Mouse (Mus musculus) CH12.LX (cell line): ENCODE results near the gene Csrp1. TPM values are rescaled to one million over a fixed set of nuclear protein-coding genes. Genes with fewer than 3 reads are reported as not detected.

ENCODE experiments used
- DNase-seq: peaks from one replicate; pipeline ENCODE4 v3.0.0-alpha.2; 2013; ENCODE audit errors: extremely low read depth
- H3K27ac ChIP-seq: 2 replicates; pipeline ENCODE4 v1.5.1; 2012; ENCODE audit warnings: low read depth, mild to moderate bottlenecking, control low read depth, moderate library complexity; ENCODE audit not compliant: insufficient read depth
- H3K27me3 ChIP-seq: replicated peaks from 2 replicates; pipeline ENCODE3; 2012; ENCODE audit warnings: inconsistent platforms
- H3K36me3 ChIP-seq, 2 experiments: replicated peaks in 1 of 2; 2 replicates each; pipeline versions ENCODE3 to v1.6.1; 2012; ENCODE audit warnings: inconsistent platforms in 1 of 2, low read length in 1 of 2, mild to moderate bottlenecking in 1 of 2, mixed read lengths in 1 of 2, moderate library complexity in 1 of 2; ENCODE audit not compliant: control insufficient read depth in 1 of 2, insufficient read depth in 1 of 2
- H3K4me1 ChIP-seq, 2 experiments: 2 replicates each; pipeline ENCODE4 v1.6.1; 2012; ENCODE audit warnings: inconsistent platforms in 1 of 2, moderate library complexity in 1 of 2; ENCODE audit not compliant: insufficient read depth in 2 of 2, control insufficient read depth in 1 of 2
- H3K4me2 ChIP-seq: 2 replicates; pipeline ENCODE4 v1.6.1; 2012; ENCODE audit warnings: low read depth, mild to moderate bottlenecking, control low read depth; ENCODE audit not compliant: poor library complexity, insufficient read depth, severe bottlenecking
- H3K4me3 ChIP-seq, 3 experiments: fragments of 150-350 bp in 1 of 3; sonication (generic) in 1 of 3; replicated peaks in 1 of 3; 2 replicates each; pipeline versions ENCODE3 to v1.5.1; 2011 to 2012; ENCODE audit warnings: low read depth in 2 of 3, low read length in 2 of 3, mild to moderate bottlenecking in 2 of 3, moderate library complexity in 2 of 3, control low read depth in 1 of 3, improper control_type of control experiment in 1 of 3, inconsistent platforms in 1 of 3, mixed read lengths in 1 of 3; ENCODE audit not compliant: poor library complexity in 1 of 3
- H3K79me2 ChIP-seq: replicated peaks from 2 replicates; pipeline ENCODE4 v1.6.1; 2012; ENCODE audit warnings: mild to moderate bottlenecking, moderate library complexity; ENCODE audit not compliant: control insufficient read depth, poor library complexity, insufficient read depth, severe bottlenecking; ENCODE audit errors: extremely low read depth
- H3K9ac ChIP-seq: 2 replicates; pipeline ENCODE4 v1.6.1; 2012; ENCODE audit warnings: low read depth, mild to moderate bottlenecking, control low read depth, moderate library complexity; ENCODE audit not compliant: insufficient read depth
- H3K9me3 ChIP-seq: replicated peaks from 2 replicates; pipeline ENCODE3; 2012; ENCODE audit warnings: low read length, inconsistent platforms, mixed read lengths
- BHLHE40 ChIP-seq: IDR thresholded peaks from 2 replicates; pipeline ENCODE4 v1.6.1; 2011; ENCODE audit warnings: mild to moderate bottlenecking, low read depth, low read length, improper control_type of control experiment
- CHD2 ChIP-seq: IDR thresholded peaks from 2 replicates; pipeline ENCODE4 v1.6.1; 2011; ENCODE audit warnings: low read length, improper control_type of control experiment
- CTCF ChIP-seq, 2 experiments: IDR thresholded peaks in 1 of 2; conservative IDR thresholded peaks in 1 of 2; 2 replicates each; pipeline ENCODE4 v1.5.1; 2011 to 2012; ENCODE audit warnings: low read depth in 2 of 2, low read length in 2 of 2, improper control_type of control experiment in 1 of 2, inconsistent platforms in 1 of 2, mild to moderate bottlenecking in 1 of 2, moderate library complexity in 1 of 2
- EP300 ChIP-seq: IDR thresholded peaks from 2 replicates; pipeline ENCODE4 v1.6.1; 2011; ENCODE audit warnings: low read length, improper control_type of control experiment
- ETS1 ChIP-seq: conservative IDR thresholded peaks from 2 replicates; pipeline ENCODE4 v1.6.1; 2012; ENCODE audit warnings: low read depth, mild to moderate bottlenecking, inconsistent platforms, low read length, improper control_type of control experiment, moderate library complexity
- GABPA ChIP-seq: IDR thresholded peaks from 2 replicates; pipeline ENCODE4 v1.6.1; 2012; ENCODE audit warnings: low read depth, low read length, improper control_type of control experiment, inconsistent platforms; ENCODE audit not compliant: insufficient replicate concordance
- HCFC1 ChIP-seq: IDR thresholded peaks from 2 replicates; pipeline ENCODE4 v1.6.1; 2012; ENCODE audit warnings: low read depth, mild to moderate bottlenecking, inconsistent platforms, low read length, improper control_type of control experiment
- JUN ChIP-seq: IDR thresholded peaks from 2 replicates; pipeline ENCODE4 v1.6.1; 2011; ENCODE audit warnings: low read depth, mild to moderate bottlenecking, low read length, improper control_type of control experiment, moderate library complexity; ENCODE audit not compliant: insufficient read depth
- JUND ChIP-seq: conservative IDR thresholded peaks from 2 replicates; pipeline ENCODE4 v1.6.1; 2011; ENCODE audit warnings: low read depth, low read length, improper control_type of control experiment
- KAT2A ChIP-seq: IDR thresholded peaks from 2 replicates; pipeline ENCODE4 v1.6.1; 2012; ENCODE audit warnings: low read length, improper control_type of control experiment, inconsistent platforms; ENCODE audit not compliant: insufficient replicate concordance
- MAFK ChIP-seq: IDR thresholded peaks from 2 replicates; pipeline ENCODE4 v1.6.1; 2011; ENCODE audit warnings: low read length, improper control_type of control experiment; ENCODE audit not compliant: insufficient replicate concordance
- MAX ChIP-seq: IDR thresholded peaks from 2 replicates; pipeline ENCODE4 v1.6.1; 2011; ENCODE audit warnings: low read length, improper control_type of control experiment
- MAZ ChIP-seq: IDR thresholded peaks from 2 replicates; pipeline ENCODE4 v1.6.1; 2012; ENCODE audit warnings: low read depth, mild to moderate bottlenecking, inconsistent platforms, low read length, improper control_type of control experiment, moderate library complexity
- MXI1 ChIP-seq: IDR thresholded peaks from 2 replicates; pipeline ENCODE4 v1.6.1; 2011; ENCODE audit warnings: mild to moderate bottlenecking, low read depth, low read length, improper control_type of control experiment
- MYC ChIP-seq: IDR thresholded peaks from 2 replicates; pipeline ENCODE4 v1.6.1; 2011; ENCODE audit warnings: low read depth, mild to moderate bottlenecking, improper control_type of control experiment, low read length
- NRF1 ChIP-seq: IDR thresholded peaks from 2 replicates; pipeline ENCODE4 v1.6.1; 2014; ENCODE audit warnings: low read depth, mild to moderate bottlenecking, inconsistent platforms, low read length, improper control_type of control experiment, moderate library complexity
- PAX5 ChIP-seq: IDR thresholded peaks from 2 replicates; pipeline ENCODE4 v1.6.1; 2012; ENCODE audit warnings: low read length, inconsistent platforms, mixed read lengths
- POLR2AphosphoS2 ChIP-seq: IDR thresholded peaks from 2 replicates; pipeline ENCODE4 v1.6.1; 2011; ENCODE audit warnings: low read depth, low read length, improper control_type of control experiment
- RCOR1 ChIP-seq: conservative IDR thresholded peaks from 2 replicates; pipeline ENCODE4 v1.6.1; 2012; ENCODE audit warnings: low read depth, mild to moderate bottlenecking, inconsistent platforms, low read length, improper control_type of control experiment
- SMC3 ChIP-seq: IDR thresholded peaks from 2 replicates; pipeline ENCODE4 v1.6.1; 2011; ENCODE audit warnings: low read depth, low read length, improper control_type of control experiment
- TCF12 ChIP-seq: IDR thresholded peaks from 2 replicates; pipeline ENCODE4 v1.6.1; 2014; ENCODE audit warnings: low read depth, mild to moderate bottlenecking, inconsistent platforms, low read length, improper control_type of control experiment
- USF1 ChIP-seq: IDR thresholded peaks from 2 replicates; pipeline ENCODE4 v1.6.1; 2014; ENCODE audit warnings: low read depth, mild to moderate bottlenecking, inconsistent platforms, low read length, improper control_type of control experiment
- USF2 ChIP-seq: conservative IDR thresholded peaks from 2 replicates; pipeline ENCODE4 v1.6.1; 2011; ENCODE audit warnings: low read depth, low read length, improper control_type of control experiment
- ZC3H11A ChIP-seq: IDR thresholded peaks from 2 replicates; pipeline ENCODE4 v1.6.1; 2012; ENCODE audit warnings: low read depth, mild to moderate bottlenecking, inconsistent platforms, low read length, improper control_type of control experiment
- ZKSCAN1 ChIP-seq: IDR thresholded peaks from 2 replicates; pipeline ENCODE4 v1.6.1; 2012; ENCODE audit warnings: low read depth, inconsistent platforms, low read length, improper control_type of control experiment, borderline replicate concordance
- dilution Hi-C: fragments of 300-500 bp; cut with MboI; formaldehyde crosslinking; loops from 2 replicates; pipeline ENCODE4 v1.14.3; 2020; ENCODE audit warnings: low sequenced_read_pairs; ENCODE audit not compliant: extremely low pct_unique_long_range_greater_than_20kb, extremely low pct_ligation_motif_present
- in situ Hi-C: fragments of 300-500 bp; cut with MboI; formaldehyde crosslinking; loops from 3 replicates; pipeline ENCODE4 v1.14.3; 2019; ENCODE audit warnings: low sequenced_read_pairs, low pct_ligation_motif_present, low pct_unique_long_range_greater_than_20kb, mixed read lengths
- polyA plus RNA-seq: library from polyadenylated mRNA; unstranded; fragments of >175 nt; gene quantifications from 2 replicates; pipeline ENCODE4 v1.2.1, GENCODE M21; 2012; ENCODE audit warnings: low read depth; ENCODE audit not compliant: insufficient read length
- total RNA-seq, 2 experiments: library from RNA; depleted of rRNA; stranded (reverse); fragments of 300-350 nt in 1 of 2; fragments of >200 nt in 1 of 2; gene quantifications; 2 replicates each; pipeline ENCODE4 v1.2.3; 2012 to 2014

The Csrp1 gene
- total and polyA plus RNA-seq, 3 experiments: 45.9 to 54.3 (median 49.4) TPM

DNA sequence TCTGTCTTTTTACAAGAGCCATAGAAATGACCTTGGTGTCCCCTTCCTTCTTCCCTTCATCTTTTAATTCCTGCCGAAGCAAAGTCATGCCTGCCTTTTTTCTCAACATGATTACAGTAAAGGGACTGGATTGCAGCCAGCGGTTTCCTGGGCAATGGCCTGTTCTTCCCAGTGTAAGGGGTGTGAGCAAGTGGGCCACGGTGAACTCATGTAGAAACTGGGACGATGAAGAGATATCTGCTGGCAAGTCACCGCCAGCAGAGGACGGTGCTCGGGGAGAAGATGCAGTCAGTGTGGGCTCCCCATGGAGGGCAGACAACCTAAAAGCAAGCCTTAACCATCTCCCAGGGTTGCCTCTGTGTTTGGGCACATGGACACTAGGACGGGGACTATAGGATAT lies 47.9 kb upstream of the Csrp1 start:
- H3K9ac ChIP-seq: no peak overlapping the region
- no peaks in the 10 kb centered on the region for H3K4me1 ChIP-seq
- H3K4me2 ChIP-seq: no peak overlapping the region
- in situ Hi-C loops: loop anchor here (5.0 to 25.0 kb wide), 3 partner anchors 125 to 510 kb away; partner anchors contain the start of genes Gpr37l1 and Ipo9
- no peaks in the 10 kb centered on the region for H3K79me2 ChIP-seq
- TF ChIP-seq TCF12 (no peak), ETS1 (no peak), MAFK (no peak), JUND (no peak), MYC (no peak), NRF1 (no peak), ZC3H11A (no peak), MAZ (no peak), MXI1 (no peak), POLR2AphosphoS2 (no peak), ZKSCAN1 (no peak), EP300 (no peak), GABPA (no peak), RCOR1 (no peak), PAX5 (no peak)
- TF ChIP-seq, all 38 proteins: peak for 0
- Histone ChIP-seq H3K9me3 (no peaks in the 10 kb centered on the region), H3K36me3 (no peaks in the 10 kb centered on the region), H3K27ac (no peak overlapping the region), H3K4me3 (no peak overlapping the region), H3K27me3 (peaks cover 71% of the 10 kb centered on the region)
- dilution Hi-C loops: no loop called here
- DNase-seq: no peak

DNA sequence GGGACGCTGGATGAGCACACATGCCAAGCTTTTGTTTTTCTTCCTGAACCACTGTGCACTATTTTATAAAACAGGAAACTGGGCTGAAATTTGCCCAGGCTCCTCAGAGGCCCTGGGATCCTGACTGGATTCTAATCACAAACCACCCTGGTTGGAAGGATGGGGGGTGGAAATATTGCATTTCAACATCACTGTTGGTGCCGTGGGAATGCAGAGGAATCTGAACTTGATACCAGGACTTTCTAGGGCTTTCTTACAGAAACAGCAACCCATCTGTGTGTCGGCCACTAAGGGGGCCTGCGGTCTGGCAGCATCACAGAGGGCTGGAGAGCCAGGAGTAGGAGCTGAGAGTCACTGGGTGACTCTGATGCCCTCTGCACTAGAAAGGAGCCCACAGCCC lies 47.5 kb upstream of the Csrp1 start:
- no peak overlapping the region for H3K4me2 ChIP-seq

More for the DNA sequence above, 47.5 kb upstream of the Csrp1 start:
- in situ Hi-C loops: loop anchor here (5.0 to 25.0 kb wide), 3 partner anchors 125 to 510 kb away; partner anchors contain the start of genes Gpr37l1 and Ipo9
- Histone ChIP-seq H3K36me3 (no peaks in the 10 kb centered on the region), H3K4me3 (no peak overlapping the region), H3K27ac (no peak overlapping the region), H3K4me1 (no peaks in the 10 kb centered on the region)
- TF ChIP-seq NRF1 (no peak), KAT2A (no peak), HCFC1 (no peak), CTCF (conservative IDR thresholded peaks at IDR 0.05 in 1 of 2, IDR thresholded peaks at IDR 0.05 in 1 of 2; ENCODE audit: low read depth in 2 of 2, low read length in 2 of 2) (no peak), CHD2 (no peak), SMC3 (no peak), MAFK (no peak), BHLHE40 (no peak), USF1 (no peak), USF2 (no peak), JUN (no peak), MAZ (no peak), MAX (no peak)
- TF ChIP-seq, all 38 proteins: peak for 0
- Histone ChIP-seq H3K27me3 (peaks cover 69% of the 10 kb centered on the region), H3K79me2 (no peaks in the 10 kb centered on the region), H3K9ac (no peak overlapping the region), H3K9me3 (no peaks in the 10 kb centered on the region)
- dilution Hi-C loops: no loop called here
- DNase-seq: no peak
